Mouse (Mus musculus): ENCODE measurements around the gene Mta1.

DNA sequence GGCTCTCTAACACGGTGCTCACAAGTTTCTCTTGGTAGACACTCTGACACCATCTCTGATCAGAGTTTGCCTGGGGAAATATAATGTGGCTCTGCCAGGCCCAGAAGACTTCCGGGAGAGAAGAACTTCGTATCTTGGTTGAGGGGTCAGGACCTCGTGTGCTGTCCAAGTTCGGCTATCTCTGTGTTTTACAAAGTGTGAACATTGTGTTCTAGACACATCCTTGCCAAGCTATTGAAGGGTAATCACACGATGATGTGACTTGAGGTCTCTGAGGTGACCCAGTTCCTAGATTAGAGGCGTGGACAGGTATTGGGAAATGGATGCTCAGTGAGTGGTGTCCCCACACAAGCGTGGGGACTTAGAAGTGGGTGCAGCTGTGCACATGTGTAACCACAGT lies 42.0 kb upstream of the Mta1 start:
- no peak for TF ChIP-seq CTCF (conservative IDR thresholded peaks at IDR 0.05; ENCODE audit: low read length)
- no peak for TF ChIP-seq NANOG (IDR thresholded peaks at IDR 0.05; ENCODE audit: borderline replicate concordance, low read length)
- TF ChIP-seq POU5F1 (IDR thresholded peaks at IDR 0.05; ENCODE audit: borderline replicate concordance, low read length) = no peak
